Mouse (Mus musculus) heart, postnatal 0 days (tissue): ENCODE measurements around the gene 4930470P17Rik. TPM values are rescaled to one million over a fixed set of nuclear protein-coding genes. Genes with fewer than 3 reads are reported as not detected.
A peak's percentile ranks its signal among the peaks of the same experiment; 100 is the strongest.
"Not testable (repeated sequence)": the region's sequence is repeated elsewhere in the genome, so short reads cannot be mapped to it uniquely, and the experiment has no call there.

ENCODE experiments used
- ATAC-seq: fragments of 200-750 bp; cut with Nextera tagmentation; 2 replicates; pipeline ENCODE4 v1.8.0; 2017; ENCODE audit warnings: low read depth, moderate number of reproducible peaks, moderate library complexity; ENCODE audit not compliant: insufficient read depth
- DNase-seq: peaks from one replicate; pipeline ENCODE4 v3.0.0-alpha.2; 2016; ENCODE audit warnings: low spot score
- H3K27ac ChIP-seq: fragments of 300-500 bp; sonication (generic); 2 replicates; pipeline ENCODE4 v1.5.1; 2014; ENCODE audit warnings: low read depth, mild to moderate bottlenecking
- H3K27me3 ChIP-seq: fragments of 300-500 bp; sonication (generic); 2 replicates; pipeline ENCODE4 v1.6.1; 2014; ENCODE audit warnings: low read length, mixed read lengths; ENCODE audit not compliant: control insufficient read depth, insufficient read depth
- H3K36me3 ChIP-seq: fragments of 300-500 bp; sonication (generic); replicated peaks from 2 replicates; pipeline ENCODE4 v1.6.1; 2014; ENCODE audit warnings: low read length, mixed read lengths; ENCODE audit not compliant: control insufficient read depth, insufficient read depth
- H3K4me1 ChIP-seq: fragments of 300-500 bp; sonication (generic); 2 replicates; pipeline ENCODE4 v1.6.1; 2014; ENCODE audit warnings: antibody characterized with exemption; ENCODE audit not compliant: control insufficient read depth, insufficient read depth
- H3K4me2 ChIP-seq: fragments of 300-500 bp; sonication (generic); 2 replicates; pipeline ENCODE4 v1.6.1; 2014; ENCODE audit warnings: low read depth, mild to moderate bottlenecking, low read length, moderate library complexity
- H3K4me3 ChIP-seq: fragments of 300-500 bp; sonication (generic); 2 replicates; pipeline ENCODE4 v1.5.1; 2014; ENCODE audit warnings: low read depth, low read length
- H3K9ac ChIP-seq: fragments of 300-500 bp; sonication (generic); replicated peaks from 2 replicates; pipeline ENCODE4 v1.6.1; 2014; ENCODE audit warnings: low read depth, low read length, mixed read lengths
- H3K9me3 ChIP-seq: fragments of 300-500 bp; sonication (generic); replicated peaks from 2 replicates; pipeline ENCODE4 v1.6.1; 2016; ENCODE audit warnings: low read length; ENCODE audit not compliant: control insufficient read depth
- CTCF ChIP-seq: IDR thresholded peaks from 2 replicates; pipeline ENCODE4 v1.5.1; 2016; ENCODE audit warnings: antibody characterized with exemption, control low read depth, low read depth
- EP300 ChIP-seq: IDR thresholded peaks from 2 replicates; pipeline ENCODE4 v1.6.1; 2016; ENCODE audit warnings: antibody characterized with exemption, low read depth
- WGBS: fragments of 180-500 bp; shearing (Covaris S2); extraction: QIAGEN DNeasy Blood & Tissue Kit; methylation state at CpG from one replicate; pipeline ENCODE4 v1.1.7; 2014; 5-methylcytosine and 5-hydroxymethylcytosine counted together
- polyA plus RNA-seq: library from polyadenylated mRNA; unstranded; fragments of >200 nt; fragmentation: Nextera tagmentation; extraction: Ambion mirVana; gene quantifications from 2 replicates; pipeline ENCODE4 v1.2.1, GENCODE M21; 2015
- total RNA-seq: library from RNA; depleted of rRNA; stranded (reverse); fragments of >200 nt; gene quantifications from 2 replicates; pipeline ENCODE4 v1.2.3, GENCODE M21; 2014; ENCODE audit warnings: low replicate concordance

4930470P17Rik gene
- total and polyA plus RNA-seq, 2 experiments from 2014 or later: not detected

- Histone ChIP-seq H3K9ac (no peak overlapping the region), H3K4me3 (no peak overlapping the region)
- 77% methylated on average over 13 of the region's 13 CpGs for WGBS
These were observed 21.2 kb upstream of the 4930470P17Rik start for GRCm38 (mm10) chr2:170622985-170623384.

DNA sequence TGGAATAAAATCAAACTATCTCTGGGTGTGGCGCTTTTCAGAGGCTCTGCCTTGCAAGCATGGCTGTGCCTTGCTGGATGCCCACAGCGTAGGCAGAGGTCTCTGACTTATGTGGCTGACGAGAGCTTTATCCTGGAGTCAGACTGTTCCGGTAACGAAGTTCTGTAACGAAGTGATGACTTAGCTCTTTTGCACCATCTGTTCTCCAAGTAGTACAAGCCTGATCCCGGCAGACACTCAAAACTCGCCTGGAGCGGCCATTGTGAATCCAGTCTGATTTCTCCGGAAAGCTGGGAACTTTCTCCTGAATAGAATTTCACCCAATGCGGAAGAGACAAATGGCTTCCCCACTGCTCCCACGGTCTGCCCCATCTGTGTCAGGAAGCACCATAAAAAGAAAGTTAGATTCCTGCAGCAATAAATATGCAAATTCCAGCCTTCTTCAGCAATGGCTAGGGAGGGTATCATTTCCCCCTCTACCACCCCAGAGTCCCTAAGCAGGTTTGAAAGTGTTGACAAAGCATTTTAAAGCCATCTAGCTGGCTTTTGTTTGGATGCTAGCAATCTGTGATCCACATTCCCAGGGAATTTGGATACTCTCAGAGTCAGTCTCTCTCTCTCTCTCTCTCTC is 17.2 kb upstream of the 4930470P17Rik start:
- ATAC-seq (no peak), DNase-seq (no peak)
- H3K36me3 ChIP-seq: no peaks in the 10 kb centered on the region
- no peak overlapping the region for H3K4me2 ChIP-seq
- H3K4me3 ChIP-seq: no peak overlapping the region
- H3K27ac ChIP-seq: no peak overlapping the region
- H3K27me3 ChIP-seq: no peaks in the 10 kb centered on the region
- H3K9ac ChIP-seq: no peak overlapping the region
- TF ChIP-seq EP300 (no peak), CTCF (no peak)
- 76% methylated on average over 12 of the region's 12 CpGs for WGBS
- H3K4me1 ChIP-seq: no peaks in the 10 kb centered on the region
- H3K9me3 ChIP-seq: no peaks in the 10 kb centered on the region

More at GRCm38 (mm10) chr2:170622985-170623384, 21.2 kb upstream of the 4930470P17Rik start:
- H3K27ac ChIP-seq: no peak overlapping the region
- H3K36me3 ChIP-seq: no peaks in the 10 kb centered on the region
- no peaks in the 10 kb centered on the region for H3K27me3 ChIP-seq
- H3K4me2 ChIP-seq: no peak overlapping the region
- H3K4me1 ChIP-seq: no peaks in the 10 kb centered on the region
- no peak for TF ChIP-seq EP300
- no peak for TF ChIP-seq CTCF
- H3K9me3 ChIP-seq: no peaks in the 10 kb centered on the region
- DNase-seq (no peak), ATAC-seq (no peak)

DNA sequence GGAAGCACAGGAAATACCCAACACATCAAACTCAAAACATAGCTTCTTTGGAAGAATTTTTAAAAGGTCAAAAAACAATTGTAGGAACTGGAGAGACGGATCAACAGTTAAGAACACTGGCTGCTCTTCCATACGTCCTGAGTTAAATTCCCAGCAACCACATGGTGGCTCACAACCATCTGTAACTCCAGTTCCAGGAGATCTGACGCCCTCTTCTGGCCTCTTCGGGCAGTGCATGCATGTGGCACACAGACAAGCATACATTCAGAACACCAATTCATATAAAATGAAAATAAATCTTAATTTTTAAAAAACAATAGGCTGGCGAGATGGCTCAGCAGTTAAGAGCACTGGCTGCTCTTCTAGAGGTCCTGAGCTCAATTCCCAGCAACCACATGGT is 10.0 kb upstream of the 4930470P17Rik start:
- not testable (repeated sequence) for H3K4me1 ChIP-seq, H3K27me3 ChIP-seq, H3K4me3 ChIP-seq, H3K9ac ChIP-seq, ATAC-seq, DNase-seq, H3K36me3 ChIP-seq, H3K9me3 ChIP-seq, H3K27ac ChIP-seq, H3K4me2 ChIP-seq
- WGBS: 77% methylated on average over 5 of the region's 5 CpGs

DNA sequence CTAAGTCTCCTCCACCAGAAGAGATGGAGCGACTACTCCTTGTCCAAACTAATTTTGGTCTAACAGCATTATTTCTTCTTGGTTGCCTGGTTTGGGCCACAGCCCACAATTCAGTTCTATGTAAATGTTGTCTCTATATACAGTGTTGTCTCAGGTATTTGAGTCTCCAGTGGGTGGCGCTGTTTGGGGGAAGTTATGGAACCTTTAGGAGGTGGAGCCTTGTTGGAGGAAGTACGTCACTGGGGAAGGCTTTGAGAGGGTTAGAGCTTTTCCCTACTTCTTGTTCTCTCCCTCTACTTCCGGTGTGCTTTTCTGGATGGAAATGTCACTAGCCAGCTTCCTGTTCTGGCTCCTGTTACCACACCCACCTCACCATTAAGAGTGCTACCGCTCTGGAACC is 646 bp downstream of the 4930470P17Rik start:
- WGBS: 75% methylated on average over 5 of the region's 5 CpGs
- Histone ChIP-seq H3K9me3 (0 out of 2 replicates have a peak, but pooled peaks cover 3% of the 10 kb centered on the region), H3K27ac (no peak overlapping the region)

GRCm38 (mm10) chr2:170597586-170597985 is 4.2 kb downstream of the 4930470P17Rik start:
- H3K9me3 ChIP-seq: no peaks in the 10 kb centered on the region
- TF ChIP-seq EP300 (no peak), CTCF (peak; percentile 49)
- ATAC-seq: no peak
- no peak overlapping the region for H3K27ac ChIP-seq
- H3K4me3 ChIP-seq: no peak overlapping the region
- H3K4me1 ChIP-seq: no peaks in the 10 kb centered on the region
- no peak overlapping the region for H3K4me2 ChIP-seq
- H3K9ac ChIP-seq: no peak overlapping the region
- H3K27me3 ChIP-seq: no peaks in the 10 kb centered on the region
- WGBS: 23% methylated on average over 2 of the region's 2 CpGs
- no peak for DNase-seq
- H3K36me3 ChIP-seq: no peaks in the 10 kb centered on the region

More for the DNA sequence above, 646 bp downstream of the 4930470P17Rik start:
- TF ChIP-seq EP300: no peak
- 0 out of 2 replicates have a peak, but pooled peaks have one; percentile 12 for TF ChIP-seq CTCF
- Histone ChIP-seq H3K4me3 (no peak overlapping the region), H3K4me1 (no peaks in the 10 kb centered on the region), H3K4me2 (no peak overlapping the region), H3K27me3 (no peaks in the 10 kb centered on the region), H3K9ac (no peak overlapping the region), H3K36me3 (no peaks in the 10 kb centered on the region)
- no peak for DNase-seq
- ATAC-seq: no peak

DNA sequence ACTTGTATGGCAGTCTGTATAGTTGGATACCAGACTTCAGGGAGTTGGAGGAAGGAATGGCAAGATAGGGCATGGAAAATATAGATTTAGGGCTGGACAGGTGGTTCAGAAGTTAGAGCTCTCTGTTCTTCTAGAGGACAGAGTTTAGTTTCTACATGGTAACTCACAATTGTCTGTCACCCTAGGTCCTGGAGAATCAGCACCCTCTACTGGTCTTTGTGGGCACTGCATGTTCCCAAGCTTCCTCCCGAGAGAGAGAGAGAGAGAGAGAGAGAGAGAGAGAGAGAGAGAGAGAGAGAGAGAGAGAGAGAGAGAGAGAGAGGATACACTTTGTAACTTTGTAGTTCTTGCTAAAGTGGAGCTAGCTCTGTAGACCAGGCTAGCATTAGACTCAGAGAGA is 5.1 kb downstream of the 4930470P17Rik start:
- H3K4me2 ChIP-seq: no peak overlapping the region
- H3K27ac ChIP-seq: no peak overlapping the region
- no peak for ATAC-seq
- H3K9ac ChIP-seq: no peak overlapping the region
- DNase-seq: peak; percentile 43
- H3K9me3 ChIP-seq: no peaks in the 10 kb centered on the region
- H3K4me3 ChIP-seq: no peak overlapping the region
- 0% methylated on average over 1 of the region's 1 CpGs for WGBS
- no peaks in the 10 kb centered on the region for H3K4me1 ChIP-seq
- H3K27me3 ChIP-seq: no peaks in the 10 kb centered on the region
- no peaks in the 10 kb centered on the region for H3K36me3 ChIP-seq
- TF ChIP-seq EP300: no peak
- peak; percentile 66 for TF ChIP-seq CTCF
